Mouse (Mus musculus) limb, embryonic 12.5 days (tissue): ENCODE measurements around the gene Kmt2b. TPM values are rescaled to one million over a fixed set of nuclear protein-coding genes. Genes with fewer than 3 reads are reported as not detected.

Experiments used
- ATAC-seq: fragments of 200-750 bp; cut with Nextera tagmentation; 2 replicates; pipeline ENCODE4 v1.8.0; 2017; ENCODE audit warnings: low read depth, moderate TSS enrichment; ENCODE audit not compliant: insufficient number of reproducible peaks, insufficient read depth, low FRiP score, low TSS enrichment
- H3K27ac ChIP-seq: fragments of 300-500 bp; sonication (generic); 2 replicates; pipeline ENCODE4 v1.5.1; 2016; ENCODE audit warnings: mild to moderate bottlenecking, moderate library complexity
- H3K27me3 ChIP-seq: fragments of 300-500 bp; sonication (generic); 2 replicates; pipeline ENCODE4 v1.6.1; 2016; ENCODE audit warnings: mild to moderate bottlenecking, moderate library complexity
- H3K36me3 ChIP-seq: fragments of 300-500 bp; sonication (generic); 2 replicates; pipeline ENCODE4 v1.6.1; 2016; ENCODE audit warnings: mild to moderate bottlenecking, moderate library complexity
- H3K4me1 ChIP-seq: fragments of 300-500 bp; sonication (generic); replicated peaks from 2 replicates; pipeline ENCODE4 v1.6.1; 2016
- H3K4me2 ChIP-seq: fragments of 300-500 bp; sonication (generic); 2 replicates; pipeline ENCODE4 v1.6.1; 2016; ENCODE audit warnings: mild to moderate bottlenecking, moderate library complexity
- H3K4me3 ChIP-seq: fragments of 300-500 bp; sonication (generic); replicated peaks from 2 replicates; pipeline ENCODE4 v1.5.1; 2016; ENCODE audit warnings: mild to moderate bottlenecking
- H3K9ac ChIP-seq: fragments of 300-500 bp; sonication (generic); replicated peaks from 2 replicates; pipeline ENCODE4 v1.6.1; 2016; ENCODE audit warnings: mild to moderate bottlenecking, moderate library complexity
- H3K9me3 ChIP-seq: fragments of 300-500 bp; sonication (generic); 2 replicates; pipeline ENCODE4 v1.6.1; 2016; ENCODE audit warnings: mild to moderate bottlenecking, moderate library complexity
- WGBS: fragments of 180-500 bp; shearing (Covaris S2); methylation state at CpG from one replicate; pipeline ENCODE4 v1.1.7; 2016; 5-methylcytosine and 5-hydroxymethylcytosine counted together
- polyA plus RNA-seq: library from polyadenylated mRNA; unstranded; fragments of >200 nt; fragmentation: Nextera tagmentation; extraction: Ambion mirVana; gene quantifications from 2 replicates; pipeline ENCODE4 v1.2.1, GENCODE M21; 2016

Gene Kmt2b
- polyA plus RNA-seq, 1 experiment from 2014 or later = 11.0 TPM

DNA sequence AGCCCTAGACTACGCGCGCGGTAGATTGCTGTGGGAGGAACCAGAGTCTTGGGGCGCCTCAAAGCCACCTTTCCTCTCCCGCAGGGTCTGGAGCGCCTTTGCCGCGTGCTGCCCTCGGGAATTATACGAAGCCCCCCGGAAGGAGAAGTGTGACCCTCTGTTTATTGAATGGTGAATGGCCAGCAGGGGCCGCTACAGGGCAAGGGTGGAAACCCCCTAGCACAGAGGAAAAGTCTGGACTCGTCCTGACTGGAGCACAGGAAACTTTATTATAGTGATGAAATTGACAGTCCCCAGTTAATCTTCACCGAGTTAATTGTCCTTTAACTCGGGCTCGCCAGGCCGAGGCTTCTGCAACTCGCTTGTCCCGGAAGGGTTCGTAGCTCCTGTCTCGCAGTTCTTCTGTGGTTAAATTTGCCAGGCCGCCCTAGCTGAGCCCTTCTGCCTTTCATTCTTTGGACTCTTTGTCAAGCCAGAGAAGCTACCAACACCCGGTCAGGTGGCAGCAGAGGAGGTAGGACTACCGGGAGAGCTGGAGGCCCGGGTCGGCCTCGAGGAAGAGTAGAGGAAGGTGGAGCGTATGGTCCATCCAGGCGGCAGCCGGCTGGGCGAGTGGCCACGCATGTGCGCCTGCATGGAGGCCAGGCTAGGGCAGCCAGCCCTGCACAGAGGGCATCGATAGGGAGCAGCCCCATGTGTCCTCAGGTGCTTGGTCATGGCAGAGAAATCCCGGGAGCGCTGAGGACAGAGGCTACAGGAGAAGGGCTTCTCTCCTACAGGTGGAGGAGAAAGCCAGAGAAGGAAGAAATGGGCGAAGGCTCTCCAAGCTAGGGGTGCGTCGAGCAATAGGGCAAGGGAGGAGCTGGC, 1.1 kb upstream of the Kmt2b start:
- peak overlapping the region; percentile 99 for H3K4me3 ChIP-seq
- peak; percentile 64 for ATAC-seq
- H3K9me3 ChIP-seq = no peaks in the 10 kb centered on the region
- WGBS = 28% methylated on average over 40 of the region's 40 CpGs
- peak overlapping the region; percentile 94 for H3K4me2 ChIP-seq
- H3K27me3 ChIP-seq = no peaks in the 10 kb centered on the region
- peak overlapping the region; percentile 51 for H3K9ac ChIP-seq
- H3K27ac ChIP-seq = peak overlapping the region; percentile 92
- peaks cover 20% of the 10 kb centered on the region for H3K4me1 ChIP-seq
- H3K36me3 ChIP-seq = peaks cover 22% of the 10 kb centered on the region

DNA sequence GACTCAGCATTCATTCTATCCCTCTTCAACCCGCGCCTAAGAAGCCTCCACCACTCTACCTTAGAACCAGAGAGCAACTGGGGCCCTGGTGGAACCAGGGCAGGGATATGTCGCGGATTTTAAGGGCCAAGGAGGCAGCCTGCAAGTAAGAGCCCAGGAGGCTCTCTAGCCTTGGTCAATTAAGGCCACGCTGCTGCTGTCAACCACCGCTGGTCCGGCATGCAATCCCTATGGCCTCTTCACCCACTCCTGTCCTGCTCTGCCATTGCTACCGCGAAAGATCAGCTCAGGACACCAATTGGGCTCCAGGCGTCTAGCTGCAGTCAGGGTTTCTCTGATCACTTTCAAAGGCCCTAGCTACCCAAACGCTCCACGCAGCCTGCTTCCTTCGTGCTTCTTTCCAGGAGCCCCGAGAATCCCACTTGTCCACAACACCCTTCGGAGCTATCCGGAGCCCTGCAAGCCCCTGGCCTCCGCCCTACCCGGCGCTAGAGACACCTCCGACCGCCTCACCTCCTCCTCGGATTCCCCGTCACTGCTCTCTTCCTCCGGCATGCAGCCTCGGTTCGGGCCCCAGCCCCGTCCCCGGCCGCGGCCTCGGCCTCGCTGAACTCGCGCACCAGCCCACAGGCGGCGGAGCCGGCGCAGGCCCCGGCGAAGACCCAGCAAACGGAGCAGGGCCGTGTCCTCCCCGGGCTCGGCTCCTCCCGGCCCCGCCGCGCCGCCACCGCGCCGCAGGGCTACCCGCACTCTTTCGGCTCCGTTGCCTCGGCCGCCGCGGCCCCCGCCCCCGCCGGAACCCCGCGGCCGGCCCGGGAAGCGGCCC, 471 bp downstream of the Kmt2b start:
- H3K9ac ChIP-seq = peak overlapping the region; percentile 98
- H3K9me3 ChIP-seq = no peaks in the 10 kb centered on the region
- H3K27ac ChIP-seq = peak overlapping the region; percentile 92
- ATAC-seq = peak; percentile 20
- peaks cover 20% of the 10 kb centered on the region for H3K4me1 ChIP-seq
- H3K27me3 ChIP-seq = no peaks in the 10 kb centered on the region
- H3K4me2 ChIP-seq = peak overlapping the region; percentile 94
- WGBS = under 1% methylated on average over 56 of the region's 67 CpGs
- peak overlapping the region; percentile 99 for H3K4me3 ChIP-seq
- peaks cover 38% of the 10 kb centered on the region for H3K36me3 ChIP-seq

DNA sequence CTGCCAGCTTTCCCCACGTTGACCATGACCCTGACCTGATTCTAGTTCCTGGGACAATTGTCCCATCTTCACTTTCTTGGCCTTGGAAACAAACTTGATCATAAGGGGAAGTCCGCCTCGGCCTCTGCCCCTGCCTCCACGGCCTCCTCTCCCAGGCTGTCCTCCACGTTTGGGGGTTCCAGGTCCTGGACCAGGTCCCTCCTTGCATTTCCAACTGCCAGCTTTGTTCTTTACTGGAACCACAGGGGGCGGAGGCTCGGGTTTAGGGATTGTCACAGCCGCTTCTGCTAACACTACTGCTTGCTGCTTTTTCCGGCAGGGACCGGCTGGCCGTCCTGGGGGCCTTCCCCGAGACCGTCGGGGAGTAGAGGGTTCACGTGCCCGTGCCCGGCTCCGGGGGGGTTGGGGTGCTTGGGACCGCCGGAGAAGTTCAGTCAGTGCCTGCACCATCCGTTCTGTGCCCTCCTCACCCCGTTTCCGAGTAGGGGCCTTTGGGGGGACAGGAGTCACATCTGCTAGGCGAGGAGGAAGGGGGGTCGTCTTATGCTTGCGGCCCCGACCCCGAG, 2.0 kb downstream of the Kmt2b start:
- Histone ChIP-seq H3K4me3 (no peak overlapping the region), H3K4me1 (peaks cover 20% of the 10 kb centered on the region), H3K27me3 (no peaks in the 10 kb centered on the region), H3K9ac (peak overlapping the region; percentile 98; the same call in 1 of the 2 replicates), H3K9me3 (no peaks in the 10 kb centered on the region), H3K4me2 (peak overlapping the region; percentile 94), H3K36me3 (peaks cover 53% of the 10 kb centered on the region), H3K27ac (no peak overlapping the region)
- WGBS = 90% methylated on average over 28 of the region's 28 CpGs
- no peak for ATAC-seq

DNA sequence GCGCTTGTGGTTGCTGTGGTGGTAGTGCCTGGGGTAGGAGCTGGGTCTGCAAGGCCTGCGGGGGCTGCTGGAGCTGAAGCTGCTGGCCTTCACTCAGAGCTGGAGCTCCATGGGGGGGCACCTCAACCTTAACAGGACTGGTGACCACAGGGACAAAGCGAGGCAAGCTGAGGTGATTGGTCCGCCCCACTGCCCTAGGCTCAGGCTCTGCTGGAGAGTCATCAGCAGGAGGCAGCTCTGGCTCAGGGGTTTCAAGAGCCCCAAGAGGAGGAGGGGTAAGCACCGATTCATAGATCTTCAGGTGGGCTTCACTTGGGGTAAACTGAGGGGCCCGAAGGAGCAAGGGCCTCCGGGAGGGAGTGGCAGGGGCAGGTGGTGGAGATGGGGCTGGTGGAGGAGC, 3.4 kb downstream of the Kmt2b start:
- Histone ChIP-seq H3K36me3 (peaks cover 67% of the 10 kb centered on the region), H3K4me3 (no peak overlapping the region)
- ATAC-seq = no peak

DNA sequence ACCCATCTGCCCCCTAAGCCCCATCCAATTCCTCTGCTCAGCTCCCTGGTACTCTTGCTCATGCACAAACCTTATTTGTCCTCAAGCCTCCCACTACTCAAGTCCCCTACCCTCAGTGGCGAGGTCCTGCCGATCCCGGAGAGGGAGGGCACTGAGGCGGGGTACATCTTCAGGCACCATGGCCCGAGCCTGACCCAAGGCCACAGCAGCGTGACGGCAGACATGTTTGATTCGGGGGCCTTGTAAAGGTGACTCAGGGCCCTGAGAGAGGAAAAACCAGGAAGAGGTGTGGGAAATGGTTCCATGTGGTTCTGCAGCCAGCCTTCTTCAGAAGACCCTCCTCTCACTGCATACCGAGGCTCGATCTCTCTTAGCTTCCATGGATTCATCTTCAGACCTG, 4.2 kb downstream of the Kmt2b start:
- peaks cover 75% of the 10 kb centered on the region for H3K36me3 ChIP-seq
- H3K27me3 ChIP-seq = no peaks in the 10 kb centered on the region
- H3K4me3 ChIP-seq = no peak overlapping the region
- H3K4me2 ChIP-seq = no peak overlapping the region
- H3K4me1 ChIP-seq = peaks cover 14% of the 10 kb centered on the region
- no peak for ATAC-seq
- H3K9me3 ChIP-seq = no peaks in the 10 kb centered on the region
- WGBS = 94% methylated on average over 10 of the region's 10 CpGs
- no peak overlapping the region for H3K27ac ChIP-seq
- no peak overlapping the region for H3K9ac ChIP-seq

More for the DNA sequence above, 3.4 kb downstream of the Kmt2b start:
- Histone ChIP-seq H3K4me1 (peaks cover 20% of the 10 kb centered on the region), H3K27ac (no peak overlapping the region), H3K9me3 (no peaks in the 10 kb centered on the region), H3K9ac (no peak overlapping the region), H3K27me3 (no peaks in the 10 kb centered on the region), H3K4me2 (no peak overlapping the region)
- over 99% methylated on average over 7 of the region's 7 CpGs for WGBS

DNA sequence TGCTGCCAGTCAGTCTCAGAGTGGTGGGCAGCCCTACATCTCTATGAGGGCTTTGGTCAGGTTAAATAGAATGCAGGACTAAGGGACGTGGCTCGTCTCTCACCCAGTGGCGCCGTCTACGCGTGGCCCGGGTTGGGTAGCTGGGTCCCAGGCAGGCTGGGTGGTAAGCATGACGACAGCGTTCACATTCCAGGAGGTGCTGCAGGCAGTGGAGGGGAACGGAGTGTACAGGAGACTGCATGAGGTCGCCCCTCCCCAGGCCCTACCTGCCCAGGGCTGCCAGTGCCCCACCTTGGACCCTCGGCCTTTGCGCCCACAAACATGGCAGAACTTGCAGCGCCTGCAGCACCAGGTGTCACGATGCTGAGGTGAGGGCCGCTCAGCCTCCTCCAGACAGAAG, 7.0 kb downstream of the Kmt2b start:
- Histone ChIP-seq H3K4me1 (peaks cover 2% of the 10 kb centered on the region; the same call in 1 of the 2 replicates), H3K9ac (no peak overlapping the region), H3K27me3 (no peaks in the 10 kb centered on the region), H3K4me2 (no peak overlapping the region), H3K27ac (no peak overlapping the region), H3K9me3 (no peaks in the 10 kb centered on the region), H3K36me3 (peaks cover 100% of the 10 kb centered on the region), H3K4me3 (no peak overlapping the region)
- WGBS = 98% methylated on average over 16 of the region's 16 CpGs
- no peak for ATAC-seq

DNA sequence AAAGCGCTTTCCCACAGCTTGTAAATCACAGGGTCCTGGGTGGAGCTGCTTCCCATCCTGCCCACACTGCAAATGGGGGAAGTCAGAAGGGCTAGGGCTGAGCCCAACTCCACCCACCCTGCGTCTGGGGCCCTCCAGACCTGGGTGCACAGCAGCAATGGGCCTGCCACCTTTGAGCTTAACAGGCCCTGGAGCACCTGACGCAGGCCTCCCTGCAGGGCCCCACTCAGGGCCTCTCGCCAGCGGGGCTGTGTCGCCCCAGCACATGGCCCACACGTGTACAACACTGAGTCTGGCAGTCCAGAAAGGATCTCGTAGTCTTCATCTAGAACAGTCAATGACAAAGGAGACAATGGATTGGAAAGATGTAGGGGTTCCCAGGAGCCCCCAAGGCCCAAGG, 8.6 kb downstream of the Kmt2b start:
- 91% methylated on average over 8 of the region's 8 CpGs for WGBS

DNA sequence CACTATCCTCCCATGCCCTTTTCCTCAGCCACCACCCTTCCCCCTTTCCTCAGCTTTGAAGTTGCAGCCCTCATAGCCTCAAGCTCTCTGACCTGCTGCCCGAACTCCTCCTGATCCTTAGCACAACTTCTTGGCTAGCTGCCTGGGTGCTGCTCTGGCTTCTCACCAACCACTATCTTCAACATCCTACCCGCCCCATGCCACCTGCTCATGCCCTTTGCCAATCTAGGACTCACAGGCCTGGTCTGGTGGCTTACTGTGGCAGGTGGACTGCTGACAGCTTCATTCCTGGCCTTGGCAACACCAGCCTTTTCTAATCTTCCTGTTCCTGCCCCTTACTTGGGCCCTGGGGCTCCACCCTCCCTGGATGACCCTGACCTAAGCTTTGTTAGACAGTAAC, 15.6 kb downstream of the Kmt2b start:
- Histone ChIP-seq H3K27ac (no peak overlapping the region), H3K9ac (no peak overlapping the region), H3K4me3 (no peak overlapping the region), H3K9me3 (no peaks in the 10 kb centered on the region), H3K27me3 (no peaks in the 10 kb centered on the region), H3K4me2 (no peak overlapping the region), H3K36me3 (peaks cover 100% of the 10 kb centered on the region), H3K4me1 (no peaks in the 10 kb centered on the region)
- no peak for ATAC-seq
- 78% methylated on average over 2 of the region's 2 CpGs for WGBS

More for the DNA sequence above, 8.6 kb downstream of the Kmt2b start:
- Histone ChIP-seq H3K9me3 (no peaks in the 10 kb centered on the region), H3K4me2 (no peak overlapping the region), H3K9ac (no peak overlapping the region), H3K27ac (no peak overlapping the region), H3K4me1 (no peaks in the 10 kb centered on the region), H3K36me3 (peaks cover 100% of the 10 kb centered on the region), H3K27me3 (no peaks in the 10 kb centered on the region), H3K4me3 (no peak overlapping the region)
- ATAC-seq = no peak

DNA sequence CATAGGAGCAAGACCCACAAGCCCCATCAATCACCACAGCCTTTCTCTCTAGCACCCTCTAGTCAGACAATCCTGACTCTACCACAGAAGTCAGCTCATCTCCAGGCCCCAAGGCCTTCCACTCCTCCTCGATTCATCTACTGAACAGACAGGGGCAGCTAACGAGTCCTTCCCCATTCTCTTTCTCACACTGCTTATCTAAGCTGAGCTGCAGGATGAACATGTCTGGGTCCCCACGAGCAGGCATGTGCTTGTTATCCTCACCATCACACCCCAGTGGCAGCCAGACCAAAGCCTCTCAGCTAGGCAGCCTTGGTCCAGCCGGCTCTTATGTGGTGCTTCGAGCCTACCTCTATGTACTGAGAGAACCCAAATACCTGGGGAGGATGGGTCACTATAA, 16.1 kb downstream of the Kmt2b start:
- H3K9me3 ChIP-seq = no peaks in the 10 kb centered on the region
- H3K4me3 ChIP-seq = no peak overlapping the region
- WGBS = 92% methylated on average over 5 of the region's 5 CpGs
- no peak overlapping the region for H3K27ac ChIP-seq
- no peak overlapping the region for H3K9ac ChIP-seq
- no peaks in the 10 kb centered on the region for H3K27me3 ChIP-seq
- H3K4me1 ChIP-seq = no peaks in the 10 kb centered on the region
- no peak overlapping the region for H3K4me2 ChIP-seq
- H3K36me3 ChIP-seq = peaks cover 97% of the 10 kb centered on the region
- ATAC-seq = no peak

DNA sequence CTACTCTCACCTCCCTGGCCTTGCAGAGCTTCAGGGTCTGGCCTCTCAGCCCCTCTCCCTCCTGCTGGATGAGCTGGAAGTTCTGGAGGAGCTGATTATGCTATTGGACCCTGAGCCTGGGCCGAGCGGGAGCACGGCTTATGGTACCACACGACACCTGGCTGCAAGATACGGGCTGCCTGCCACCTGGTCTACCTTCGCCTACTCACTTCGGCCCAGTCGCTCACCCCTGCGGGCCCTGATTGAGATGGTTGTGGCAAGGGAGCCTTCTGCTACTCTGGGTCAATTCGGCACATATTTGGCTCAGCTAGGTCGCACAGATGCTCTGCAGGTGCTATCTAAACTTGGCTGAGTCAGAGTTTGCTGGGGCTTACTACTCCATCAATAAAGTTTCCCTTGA, 21.0 kb downstream of the Kmt2b start:
- ATAC-seq = no peak
- Histone ChIP-seq H3K4me1 (peaks cover 7% of the 10 kb centered on the region), H3K27me3 (no peaks in the 10 kb centered on the region), H3K9ac (no peak overlapping the region), H3K36me3 (peaks cover 75% of the 10 kb centered on the region), H3K27ac (no peak overlapping the region), H3K4me2 (no peak overlapping the region), H3K9me3 (no peaks in the 10 kb centered on the region), H3K4me3 (no peak overlapping the region)
- WGBS = 88% methylated on average over 11 of the region's 11 CpGs

DNA sequence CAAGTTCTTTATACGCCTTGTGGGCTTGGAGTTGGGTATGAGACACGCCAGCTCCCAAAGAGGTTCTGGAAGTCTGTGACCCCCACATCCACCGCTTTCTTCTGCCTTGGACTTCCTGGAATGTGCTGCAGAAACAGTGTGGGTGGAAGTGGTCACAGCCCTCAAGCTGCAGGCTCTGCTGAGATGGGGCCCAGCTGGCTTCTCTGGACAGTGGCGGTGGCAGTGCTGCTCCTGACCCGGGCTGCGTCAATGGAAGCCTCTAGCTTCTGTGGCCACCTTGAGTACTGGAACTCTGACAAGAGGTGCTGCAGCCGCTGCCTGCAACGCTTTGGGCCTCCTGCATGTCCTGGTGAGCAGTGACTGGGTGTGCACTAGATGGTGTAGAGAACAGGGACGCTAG, 22.5 kb downstream of the Kmt2b start:
- H3K27ac ChIP-seq = no peak overlapping the region
- H3K4me2 ChIP-seq = no peak overlapping the region
- peaks cover 60% of the 10 kb centered on the region for H3K36me3 ChIP-seq
- WGBS = 89% methylated on average over 9 of the region's 9 CpGs
- no peak for ATAC-seq
- peaks cover 15% of the 10 kb centered on the region for H3K4me1 ChIP-seq
- H3K4me3 ChIP-seq = no peak overlapping the region
- no peaks in the 10 kb centered on the region for H3K9me3 ChIP-seq
- no peak overlapping the region for H3K9ac ChIP-seq
- no peaks in the 10 kb centered on the region for H3K27me3 ChIP-seq
